Mouse (Mus musculus) neural tube, embryonic 11.5 days (tissue): Measurements from ENCODE around the gene Il5. TPM values are rescaled to one million over a fixed set of nuclear protein-coding genes. Genes with fewer than 3 reads are reported as not detected.

Experiments
- ATAC-seq: fragments of 200-750 bp; cut with Nextera tagmentation; 2 replicates; pipeline ENCODE4 v1.8.0; 2017; ENCODE audit warnings: moderate number of reproducible peaks, mild to moderate bottlenecking, moderate TSS enrichment, moderate library complexity; ENCODE audit not compliant: insufficient read depth, low FRiP score, low TSS enrichment
- DNase-seq: peaks from one replicate; pipeline ENCODE4 v3.0.0-alpha.2; 2015; ENCODE audit warnings: low spot score
- H3K27ac ChIP-seq: fragments of 300-500 bp; sonication (generic); 2 replicates; pipeline ENCODE4 v1.5.1; 2014; ENCODE audit warnings: low read depth, mild to moderate bottlenecking, low read length
- H3K27me3 ChIP-seq: fragments of 300-500 bp; sonication (generic); 2 replicates; pipeline ENCODE4 v1.6.1; 2014; ENCODE audit warnings: mild to moderate bottlenecking, low read length, mixed read lengths; ENCODE audit not compliant: control insufficient read depth, insufficient read depth
- H3K36me3 ChIP-seq: fragments of 300-500 bp; sonication (generic); 2 replicates; pipeline ENCODE4 v1.6.1; 2014; ENCODE audit warnings: mild to moderate bottlenecking, low read length, moderate library complexity, mixed read lengths; ENCODE audit not compliant: control insufficient read depth, insufficient read depth
- H3K4me1 ChIP-seq: fragments of 300-500 bp; sonication (generic); 2 replicates; pipeline ENCODE4 v1.6.1; 2014; ENCODE audit warnings: low read length, mixed read lengths; ENCODE audit not compliant: control insufficient read depth, insufficient read depth
- H3K4me2 ChIP-seq: fragments of 300-500 bp; sonication (generic); 2 replicates; pipeline ENCODE4 v1.6.1; 2014; ENCODE audit warnings: low read depth, mild to moderate bottlenecking, moderate library complexity
- H3K4me3 ChIP-seq: fragments of 300-500 bp; sonication (generic); 2 replicates; pipeline ENCODE4 v1.5.1; 2014; ENCODE audit warnings: low read depth, low read length
- H3K9ac ChIP-seq: fragments of 300-500 bp; sonication (generic); 2 replicates; pipeline ENCODE4 v1.6.1; 2014; ENCODE audit warnings: mild to moderate bottlenecking, low read length
- H3K9me3 ChIP-seq: fragments of 300-500 bp; sonication (generic); 2 replicates; pipeline ENCODE4 v1.6.1; 2016; ENCODE audit warnings: low read length; ENCODE audit not compliant: control insufficient read depth
- WGBS: fragments of 180-500 bp; shearing (Covaris S2); extraction: QIAGEN DNeasy Blood & Tissue Kit; methylation state at CpG from one replicate; pipeline ENCODE4 v1.1.7; 2014; 5-methylcytosine and 5-hydroxymethylcytosine counted together
- microRNA-seq: library from miRNA; unstranded; fragments of <30 nt; microRNA quantifications from one replicate; pipeline ENCODE4, GENCODE M21; 2016
- polyA plus RNA-seq: library from polyadenylated mRNA; unstranded; fragments of >200 nt; fragmentation: Nextera tagmentation; extraction: Ambion mirVana; gene quantifications from 2 replicates; pipeline ENCODE4 v1.2.1, GENCODE M21; 2014

The Il5 gene
- polyA plus RNA-seq, 1 experiment from 2014 or later = not detected

- DNase-seq (peak; percentile 75), ATAC-seq (peak; percentile 81)
- Histone ChIP-seq H3K27ac (no peak overlapping the region), H3K4me1 (no peaks in the 10 kb centered on the region), H3K9me3 (no peaks in the 10 kb centered on the region), H3K36me3 (no peaks in the 10 kb centered on the region), H3K9ac (peak overlapping the region; percentile 67), H3K4me3 (peak overlapping the region; percentile 72), H3K27me3 (peaks cover 12% of the 10 kb centered on the region; the same call in 1 of the 2 replicates), H3K4me2 (peak overlapping the region; percentile 93)
- under 1% methylated on average over 68 of the region's 75 CpGs for WGBS
Measured at GRCm38 (mm10) chr11:53770125-53770791, 49.7 kb downstream of the Il5 start.

- WGBS = 83% methylated on average over 11 of the region's 11 CpGs
Measured at GRCm38 (mm10) chr11:53771001-53771744, 50.6 kb downstream of the Il5 start.

DNA sequence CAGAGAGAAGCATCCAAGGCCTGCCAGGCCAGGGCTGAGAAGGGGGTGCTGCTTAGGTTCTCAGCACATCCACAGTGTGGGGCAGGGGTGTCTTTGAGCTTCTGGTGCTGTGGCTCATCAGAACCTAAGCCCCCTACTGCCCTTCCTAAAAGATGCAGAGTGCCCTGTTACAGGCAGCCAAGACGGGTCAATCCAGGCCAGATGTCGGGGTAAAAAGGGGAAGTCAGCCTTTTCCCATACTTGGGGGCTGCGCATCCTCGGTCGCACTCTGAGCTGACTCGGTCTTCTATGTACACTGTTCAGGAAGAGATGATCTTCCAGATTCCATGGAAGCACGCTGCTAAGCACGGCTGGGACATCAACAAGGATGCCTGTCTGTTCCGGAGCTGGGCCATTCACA is 51.9 kb downstream of the Il5 start:
- peaks cover 12% of the 10 kb centered on the region; the same call in 1 of the 2 replicates for H3K27me3 ChIP-seq
- 83% methylated on average over 9 of the region's 9 CpGs for WGBS
- no peak overlapping the region for H3K4me2 ChIP-seq
- DNase-seq (no peak), ATAC-seq (no peak)
- no peaks in the 10 kb centered on the region for H3K4me1 ChIP-seq
- H3K27ac ChIP-seq = no peak overlapping the region
- H3K9ac ChIP-seq = no peak overlapping the region
- no peaks in the 10 kb centered on the region for H3K36me3 ChIP-seq
- H3K4me3 ChIP-seq = no peak overlapping the region
- H3K9me3 ChIP-seq = no peaks in the 10 kb centered on the region

More at GRCm38 (mm10) chr11:53771001-53771744, 50.6 kb downstream of the Il5 start:
- H3K9ac ChIP-seq = no peak overlapping the region
- H3K36me3 ChIP-seq = no peaks in the 10 kb centered on the region
- no peak for DNase-seq
- H3K4me2 ChIP-seq = peak overlapping the region; percentile 93
- no peaks in the 10 kb centered on the region for H3K9me3 ChIP-seq
- H3K27ac ChIP-seq = no peak overlapping the region
- no peak for ATAC-seq
- H3K27me3 ChIP-seq = peaks cover 12% of the 10 kb centered on the region; the same call in 1 of the 2 replicates
- H3K4me3 ChIP-seq = peak overlapping the region; percentile 72
- H3K4me1 ChIP-seq = no peaks in the 10 kb centered on the region

- Histone ChIP-seq H3K4me2 (no peak within 1 kb of the TSS), H3K36me3 (no peaks in the 10 kb centered on the region), H3K4me1 (no peaks in the 10 kb centered on the region), H3K9ac (no peak within 1 kb of the TSS), H3K9me3 (no peaks in the 10 kb centered on the region), H3K4me3 (no peak within 1 kb of the TSS), H3K27me3 (peaks cover 12% of the 10 kb centered on the region; the same call in 1 of the 2 replicates), H3K27ac (no peak within 1 kb of the TSS)
- DNase-seq (no peak), ATAC-seq (no peak)
- 90% methylated on average over 5 of the region's 5 CpGs for WGBS
Measured at GRCm38 (mm10) chr11:53773087-53773486, 52.5 kb downstream of the Il5 start, which contains the start of gene Gm17334. Gm17334 (minus strand) TSS chr11:53773187.

- Histone ChIP-seq H3K36me3 (no peaks in the 10 kb centered on the region), H3K9me3 (no peaks in the 10 kb centered on the region), H3K27ac (no peak overlapping the region), H3K4me3 (no peak overlapping the region), H3K4me1 (no peaks in the 10 kb centered on the region), H3K27me3 (peaks cover 8% of the 10 kb centered on the region; the same call in 1 of the 2 replicates), H3K4me2 (no peak overlapping the region), H3K9ac (no peak overlapping the region)
- ATAC-seq (no peak), DNase-seq (no peak)
- 92% methylated on average over 16 of the region's 16 CpGs for WGBS
Measured at GRCm38 (mm10) chr11:53773641-53774360, 53.2 kb downstream of the Il5 start.

Small RNA genes within 50 kb of the gene (microRNA-seq; reads per million reads assigned to microRNA genes)
- gene Mir7671 = not detected

Other genes starting within 250 kb of the Il5 start
- gene Gm9945, start 240.6 kb upstream of the Il5 start, polyA plus RNA-seq = not detected in 2 replicates
- 0.12 and 0.17 TPM in 2 replicates for gene Sowaha, start 240.5 kb upstream of the Il5 start, polyA plus RNA-seq
- gene Sept8, start 201.5 kb upstream of the Il5 start, polyA plus RNA-seq = 21.5 and 21.8 TPM in 2 replicates
- 95.4 and 108 TPM in 2 replicates for gene Kif3a, start 153.4 kb upstream of the Il5 start, polyA plus RNA-seq
- gene Il4, start 102.1 kb upstream of the Il5 start, polyA plus RNA-seq = 2.5 and 4.0 TPM in 2 replicates
- not detected in 2 replicates for gene Il13, start 86.1 kb upstream of the Il5 start, polyA plus RNA-seq
- gene Rad50, start 13.5 kb upstream of the Il5 start, polyA plus RNA-seq = 17.3 and 18.5 TPM in 2 replicates
- 4.0 and 4.3 TPM in 2 replicates for gene Irf1, start 49.2 kb downstream of the Il5 start, polyA plus RNA-seq
- not detected in 2 replicates for gene Gm17334, start 52.4 kb downstream of the Il5 start, polyA plus RNA-seq
- gene Gm12216, start 138.5 kb downstream of the Il5 start, polyA plus RNA-seq = not detected in 2 replicates
- 7.8 and 8.7 TPM in 2 replicates for gene Slc22a5, start 170.9 kb downstream of the Il5 start, polyA plus RNA-seq